Mouse (Mus musculus) c-Kit-positive CD71-positive TER-119-negative erythroid progenitor cells, embryonic 14.5 days (primary cell): ENCODE measurements around the gene Tln1.
"Not testable (repeated sequence)": the region's sequence is repeated elsewhere in the genome, so short reads cannot be mapped to it uniquely, and the experiment has no call there.

Experiments used
- DNase-seq: peaks from one replicate; pipeline ENCODE4 v3.0.0-alpha.2; 2013; ENCODE audit warnings: low read depth

Gene Tln1

GRCm38 (mm10) chr4:43561997-43562768 lies at the start of gene Tln1, which contains the start of gene Creb3:
Gene Tln1, minus strand, starts transcription at chr4:43562691.
Gene Creb3, plus strand, starts transcription at chr4:43562332.
- peak; percentile 98 for DNase-seq

GRCm38 (mm10) chr4:43604751-43605685 lies 42.5 kb upstream of the Tln1 start:
- no peak for DNase-seq

GRCm38 (mm10) chr4:43604099-43604498 lies 41.6 kb upstream of the Tln1 start:
- DNase-seq = no peak

- DNase-seq = no peak
Observed at GRCm38 (mm10) chr4:43600195-43600934, 37.9 kb upstream of the Tln1 start.

- DNase-seq = no peak
Observed at GRCm38 (mm10) chr4:43598650-43599380, 36.3 kb upstream of the Tln1 start.

- no peak for DNase-seq
Observed at GRCm38 (mm10) chr4:43598200-43598599, 35.7 kb upstream of the Tln1 start.

- DNase-seq = not testable (repeated sequence)
Observed at GRCm38 (mm10) chr4:43596597-43596996, 34.1 kb upstream of the Tln1 start.

- no peak for DNase-seq
Observed at GRCm38 (mm10) chr4:43593453-43593852, 31.0 kb upstream of the Tln1 start.

- no peak for DNase-seq
Observed at GRCm38 (mm10) chr4:43591961-43592360, 29.5 kb upstream of the Tln1 start.

GRCm38 (mm10) chr4:43591543-43591942 lies 29.1 kb upstream of the Tln1 start:
- no peak for DNase-seq

- DNase-seq = no peak
Observed at GRCm38 (mm10) chr4:43587681-43588080, 25.2 kb upstream of the Tln1 start.

- DNase-seq = no peak
Observed at GRCm38 (mm10) chr4:43586411-43586810, 23.9 kb upstream of the Tln1 start.

GRCm38 (mm10) chr4:43585682-43586081 lies 23.2 kb upstream of the Tln1 start:
- no peak for DNase-seq

GRCm38 (mm10) chr4:43584444-43585416 lies 22.2 kb upstream of the Tln1 start, which contains the start of gene Msmp:
Gene Msmp, minus strand, starts transcription at chr4:43584494.
- DNase-seq = no peak

- no peak for DNase-seq
Observed at GRCm38 (mm10) chr4:43583421-43583820, 20.9 kb upstream of the Tln1 start.

GRCm38 (mm10) chr4:43582241-43582640 lies 19.8 kb upstream of the Tln1 start:
- no peak for DNase-seq

GRCm38 (mm10) chr4:43581381-43581780 lies 18.9 kb upstream of the Tln1 start:
- DNase-seq = no peak

- DNase-seq = no peak
Observed at GRCm38 (mm10) chr4:43580721-43581120, 18.2 kb upstream of the Tln1 start.

- DNase-seq = no peak
Observed at GRCm38 (mm10) chr4:43579731-43580130, 17.2 kb upstream of the Tln1 start.

- no peak for DNase-seq
Observed at GRCm38 (mm10) chr4:43579256-43579655, 16.8 kb upstream of the Tln1 start.
